Comparison of ENCODE assay signal across 8 mouse cellular contexts in the genomic region with DNA sequence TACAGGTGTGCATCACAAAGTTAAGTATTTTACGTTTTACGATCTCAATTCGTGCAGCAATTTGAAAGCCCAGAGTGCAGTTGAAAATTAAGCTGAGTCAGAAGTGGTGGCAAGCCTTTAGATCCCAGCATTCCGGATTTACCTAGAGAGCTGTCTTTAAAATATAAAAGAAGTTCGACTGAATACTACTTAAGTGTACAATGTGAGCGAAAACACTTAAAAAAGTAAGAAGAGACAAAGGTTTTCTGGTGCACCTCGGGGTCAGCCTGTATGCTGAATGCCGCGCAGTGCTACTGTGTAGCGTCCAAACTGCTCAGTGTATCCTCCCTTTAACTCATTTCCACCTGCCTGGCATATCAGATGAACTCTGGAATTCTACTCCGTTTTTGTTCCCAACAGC. TPM values are rescaled to one million over a fixed set of nuclear protein-coding genes. Genes with fewer than 3 reads are reported as not detected.
DNase-seq lines count a peak whose midpoint lies in the region; ATAC-seq and TF ChIP-seq lines count a peak whose summit lies in the region.

No protein-coding gene starts in this region.

- H3K27ac ChIP-seq in forebrain, embryonic 10.5 days, result peak overlapping the region; percentile 58
- no peak overlapping the region for H3K27ac ChIP-seq in limb, embryonic 14.5 days (replicated peaks; ENCODE audit: low read depth, low read length)
- H3K27ac ChIP-seq in stomach, embryonic 14.5 days (ENCODE audit: low read length), result no peak overlapping the region

- peak; percentile 27 for DNase-seq in CD4-positive, CD25-positive, alpha-beta regulatory T cell, adult 2 months (ENCODE audit: low read depth, low spot score)
- peak; percentile 27 for DNase-seq in CD4-positive helper T cell, adult 2 months (ENCODE audit: low read depth, low spot score)
- peak; percentile 17 for DNase-seq in forebrain, embryonic 10.5 days (ENCODE audit: extremely low spot score, low spot score)
- DNase-seq in limb, embryonic 14.5 days (ENCODE audit: low spot score), result no peak
- no peak for DNase-seq in right cerebral cortex, postnatal 36 days (ENCODE audit: low spot score in 2 of 2)
- no peak for DNase-seq in layer of hippocampus, adult 18-20 months (ENCODE audit: low spot score in 2 of 2)

- under 1% methylated on average over 11 of the region's 11 CpGs for WGBS in forebrain, embryonic 10.5 days
- whole genome bisulfite sequencing in limb, embryonic 14.5 days, result 3% methylated on average over 11 of the region's 11 CpGs
- WGBS in stomach, embryonic 14.5 days, result 1% methylated on average over 11 of the region's 11 CpGs

- TF ChIP-seq POLR2A in limb, embryonic 14.5 days (IDR thresholded peaks at IDR 0.05; ENCODE audit: borderline replicate concordance, extremely low read depth, insufficient read depth, insufficient read length), result no peak

- H3K4me2 ChIP-seq in limb, embryonic 14.5 days (replicated peaks; ENCODE audit: low read depth, low read length, severe bottlenecking), result peak overlapping the region; percentile 62
- H3K4me2 ChIP-seq in stomach, embryonic 14.5 days (replicated peaks; ENCODE audit: low read depth, low read length), result peak overlapping the region; percentile 81

- ATAC-seq in CD4-positive, CD25-positive, alpha-beta regulatory T cell, adult 4 months, result no peak
- ATAC-seq in limb, embryonic 14.5 days (ENCODE audit: low FRiP score, low read depth), result no peak
- no peak for ATAC-seq in stomach, embryonic 14.5 days (ENCODE audit: insufficient number of reproducible peaks, insufficient read depth, low FRiP score, low read depth)

- H3K9me3 ChIP-seq in forebrain, embryonic 10.5 days, result no peaks in the 10 kb centered on the region
- H3K9me3 ChIP-seq in limb, embryonic 14.5 days (ENCODE audit: control insufficient read depth, low read length), result no peaks in the 10 kb centered on the region
- no peaks in the 10 kb centered on the region for H3K9me3 ChIP-seq in stomach, embryonic 14.5 days (ENCODE audit: control insufficient read depth, low read depth, low read length)

- peaks cover 32% of the 10 kb centered on the region for H3K27me3 ChIP-seq in forebrain, embryonic 10.5 days (ENCODE audit: poor library complexity, severe bottlenecking)
- peaks cover 17% of the 10 kb centered on the region for H3K27me3 ChIP-seq in limb, embryonic 14.5 days (ENCODE audit: control insufficient read depth, insufficient read depth, low read length)
- 0 out of 2 replicates have a peak, but pooled peaks cover under 1% of the 10 kb centered on the region for H3K27me3 ChIP-seq in stomach, embryonic 14.5 days (ENCODE audit: control insufficient read depth, insufficient read depth, low read length)

- peak overlapping the region; percentile 68 for H3K4me3 ChIP-seq in forebrain, embryonic 10.5 days
- H3K4me3 ChIP-seq in limb, embryonic 14.5 days (replicated peaks; ENCODE audit: low read length), result peak overlapping the region; percentile 42
- H3K4me3 ChIP-seq in stomach, embryonic 14.5 days (ENCODE audit: low read depth, low read length), result peak overlapping the region; percentile 50

- no peaks in the 10 kb centered on the region for H3K36me3 ChIP-seq in forebrain, embryonic 10.5 days (replicated peaks)
- no peaks in the 10 kb centered on the region for H3K36me3 ChIP-seq in limb, embryonic 14.5 days (ENCODE audit: control insufficient read depth, insufficient read depth, low read length)
- no peaks in the 10 kb centered on the region for H3K36me3 ChIP-seq in stomach, embryonic 14.5 days (ENCODE audit: control insufficient read depth, insufficient read depth, low read length)

- peak overlapping the region; percentile 5 for H3K9ac ChIP-seq in limb, embryonic 14.5 days (ENCODE audit: low read depth, low read length, severe bottlenecking)
- H3K9ac ChIP-seq in stomach, embryonic 14.5 days (replicated peaks; ENCODE audit: low read depth, low read length), result 0 out of 2 replicates have a peak overlapping the region, but pooled peaks have one; percentile 1

- H3K4me1 ChIP-seq in forebrain, embryonic 10.5 days, result peaks cover 14% of the 10 kb centered on the region
- no peaks in the 10 kb centered on the region for H3K4me1 ChIP-seq in limb, embryonic 14.5 days (ENCODE audit: control insufficient read depth, insufficient read depth, low read length)
- H3K4me1 ChIP-seq in stomach, embryonic 14.5 days (ENCODE audit: control insufficient read depth, insufficient read depth, low read length), result no peaks in the 10 kb centered on the region

RNA-seq across cellular contexts. Expression of a gene that starts 12.0 kb away (rescaled TPM):
- under 1 TPM in 1 of 2 experiments, not detected in 1; 0.74 TPM for polyA plus RNA-seq in CD4-positive, CD25-positive, alpha-beta regulatory T cell, adult 4 months (2017; shearing (Covaris generic))
- polyA plus RNA-seq in forebrain, embryonic 10.5 days (2016; fragmentation: Nextera tagmentation; extraction: Ambion mirVana), result 0.26 and 0.41 TPM in 2 replicates
- polyA plus RNA-seq in limb, embryonic 14.5 days (2012; rRNA removed), result 1.1 and 1.6 TPM in 2 replicates
- 0.51 and 0.57 TPM in 2 replicates for polyA plus RNA-seq in limb, embryonic 14.5 days (2014; fragmentation: Nextera tagmentation; extraction: Ambion mirVana)
- 0.15 and 0.75 TPM in 2 replicates for polyA plus RNA-seq in stomach, embryonic 14.5 days (2014; fragmentation: Nextera tagmentation; extraction: Ambion mirVana)
- 1 to 10 TPM in 1 of 2 experiments, under 1 TPM in 1; 0.58 to 1.3 TPM for total RNA-seq in layer of hippocampus, adult 18-20 months (2021)

RNA-seq across cellular contexts. Expression of a gene that starts 13.8 kb away (rescaled TPM):
- polyA plus RNA-seq in CD4-positive, CD25-positive, alpha-beta regulatory T cell, adult 4 months (2017; shearing (Covaris generic)), result not detected
- 12.1 and 14.3 TPM in 2 replicates for polyA plus RNA-seq in forebrain, embryonic 10.5 days (2016; fragmentation: Nextera tagmentation; extraction: Ambion mirVana)
- polyA plus RNA-seq in limb, embryonic 14.5 days (2012; rRNA removed), result 5.5 and 14.9 TPM in 2 replicates
- polyA plus RNA-seq in limb, embryonic 14.5 days (2014; fragmentation: Nextera tagmentation; extraction: Ambion mirVana), result 6.5 and 22.1 TPM in 2 replicates
- polyA plus RNA-seq in stomach, embryonic 14.5 days (2014; fragmentation: Nextera tagmentation; extraction: Ambion mirVana), result 10.3 and 12.7 TPM in 2 replicates
- 10 to 100 TPM in 1 of 2 experiments, 1 to 10 TPM in 1; 4.9 to 45.9 TPM for total RNA-seq in layer of hippocampus, adult 18-20 months (2021)

RNA-seq across cellular contexts. Expression of a gene that starts 14.1 kb away (rescaled TPM):
- polyA plus RNA-seq in CD4-positive, CD25-positive, alpha-beta regulatory T cell, adult 4 months (2017; shearing (Covaris generic)), result 1 to 10 TPM in 1 of 2 experiments, not detected in 1; 4.8 TPM
- polyA plus RNA-seq in forebrain, embryonic 10.5 days (2016; fragmentation: Nextera tagmentation; extraction: Ambion mirVana), result 6.4 and 7.7 TPM in 2 replicates
- 24.6 and 30.5 TPM in 2 replicates for polyA plus RNA-seq in limb, embryonic 14.5 days (2012; rRNA removed)
- 6.9 and 7.1 TPM in 2 replicates for polyA plus RNA-seq in limb, embryonic 14.5 days (2014; fragmentation: Nextera tagmentation; extraction: Ambion mirVana)
- 7.0 and 7.5 TPM in 2 replicates for polyA plus RNA-seq in stomach, embryonic 14.5 days (2014; fragmentation: Nextera tagmentation; extraction: Ambion mirVana)
- 10 to 100 TPM; 11.4 to 16.1 TPM for total RNA-seq in layer of hippocampus, adult 18-20 months (2021)

RNA-seq across cellular contexts. Expression of a gene that starts 19.6 kb away (rescaled TPM):
- polyA plus RNA-seq in CD4-positive, CD25-positive, alpha-beta regulatory T cell, adult 4 months (2017; shearing (Covaris generic)), result 1 to 10 TPM; 5.4 to 6.7 TPM
- 53.1 and 58.6 TPM in 2 replicates for polyA plus RNA-seq in forebrain, embryonic 10.5 days (2016; fragmentation: Nextera tagmentation; extraction: Ambion mirVana)
- 31.0 and 39.5 TPM in 2 replicates for polyA plus RNA-seq in limb, embryonic 14.5 days (2012; rRNA removed)
- polyA plus RNA-seq in limb, embryonic 14.5 days (2014; fragmentation: Nextera tagmentation; extraction: Ambion mirVana), result 14.0 and 14.7 TPM in 2 replicates
- 19.1 and 22.4 TPM in 2 replicates for polyA plus RNA-seq in stomach, embryonic 14.5 days (2014; fragmentation: Nextera tagmentation; extraction: Ambion mirVana)
- total RNA-seq in layer of hippocampus, adult 18-20 months (2021), result 10 to 100 TPM; 65.4 to 84.2 TPM

RNA-seq across cellular contexts. Expression of a gene that starts 21.2 kb away (rescaled TPM):
- not detected for polyA plus RNA-seq in CD4-positive, CD25-positive, alpha-beta regulatory T cell, adult 4 months (2017; shearing (Covaris generic))
- 54.9 and 55.0 TPM in 2 replicates for polyA plus RNA-seq in forebrain, embryonic 10.5 days (2016; fragmentation: Nextera tagmentation; extraction: Ambion mirVana)
- polyA plus RNA-seq in limb, embryonic 14.5 days (2012; rRNA removed), result 54.6 and 89.6 TPM in 2 replicates
- polyA plus RNA-seq in limb, embryonic 14.5 days (2014; fragmentation: Nextera tagmentation; extraction: Ambion mirVana), result 56.7 and 74.1 TPM in 2 replicates
- 43.8 and 54.9 TPM in 2 replicates for polyA plus RNA-seq in stomach, embryonic 14.5 days (2014; fragmentation: Nextera tagmentation; extraction: Ambion mirVana)
- total RNA-seq in layer of hippocampus, adult 18-20 months (2021), result 10 to 100 TPM in 1 of 2 experiments, 1 to 10 TPM in 1; 7.8 to 10.3 TPM

Comparison
In these comparisons a context has a peak if more than half of its experiments do, and no peak if none do; other contexts are left out.
1. DNase-seq: peak in CD4-positive, CD25-positive, alpha-beta regulatory T cell, adult 2 months (single experiment), CD4-positive helper T cell, adult 2 months (single experiment) and forebrain, embryonic 10.5 days (single experiment); none in limb, embryonic 14.5 days (single experiment), right cerebral cortex, postnatal 36 days (0 of 2) and layer of hippocampus, adult 18-20 months (0 of 2).
2. RNA of a gene that starts 13.8 kb away (polyA plus RNA-seq): 12.1 to 14.3 TPM in forebrain, embryonic 10.5 days, 10.3 to 12.7 TPM in stomach, embryonic 14.5 days and 5.5 to 22.1 TPM in limb, embryonic 14.5 days; not detected in CD4-positive, CD25-positive, alpha-beta regulatory T cell, adult 4 months; every median in the first group is over 4 times any median in the second.
3. Peak in every context shown above with its lines, with median percentiles within 50 percentile points of each other: H3K4me3 ChIP-seq.